Mouse (Mus musculus): ENCODE results near the gene Olfr49. TPM values are rescaled to one million over a fixed set of nuclear protein-coding genes. Genes with fewer than 3 reads are reported as not detected.

Gene Olfr49
- total and polyA plus RNA-seq, 3 experiments = not detected

GRCm38 (mm10) chr14:54260196-54260595, 24.5 kb downstream of the Olfr49 start:
- no peaks in the 10 kb centered on the region for H3K27me3 ChIP-seq (ENCODE audit: control insufficient read depth, insufficient read depth, low read length)
- TF ChIP-seq EP300 (IDR thresholded peaks at IDR 0.05; ENCODE audit: insufficient read depth, low read depth, low read length) (no peak), CTCF (IDR thresholded peaks at IDR 0.05) (no peak), POLR2A (IDR thresholded peaks at IDR 0.05; ENCODE audit: insufficient read depth, low read depth, low read length) (no peak)
- H3K9ac ChIP-seq (ENCODE audit: low read depth, low read length) = peak overlapping the region; percentile 26; the same call in 1 of the 2 replicates
- no peaks in the 10 kb centered on the region; the same call in 1 of the 2 replicates for H3K36me3 ChIP-seq (ENCODE audit: control insufficient read depth, insufficient read depth, low read length)
- intact Hi-C loops (cut with DNase I) = no loop called here
- H3K4me1 ChIP-seq (ENCODE audit: control insufficient read depth, insufficient read depth, low read length) = peaks cover 6% of the 10 kb centered on the region
- H3K27ac ChIP-seq = peak overlapping the region; percentile 94; the same call in 1 of the 2 replicates
- H3K79me2 ChIP-seq (replicated peaks; ENCODE audit: control insufficient read depth, insufficient read depth, low read length) = no peaks in the 10 kb centered on the region; the same call in none of the 2 replicates
- no peak for DNase-seq
- H3K4me3 ChIP-seq = peak overlapping the region; percentile 90
- 60% methylated on average over 2 of the region's 2 CpGs for WGBS

- Histone ChIP-seq H3K27me3 (ENCODE audit: control insufficient read depth, insufficient read depth, low read length) (no peaks in the 10 kb centered on the region), H3K27ac (peak overlapping the region; percentile 94), H3K36me3 (ENCODE audit: control insufficient read depth, insufficient read depth, low read length) (no peaks in the 10 kb centered on the region; the same call in 1 of the 2 replicates), H3K4me3 (peak overlapping the region; percentile 90), H3K4me1 (ENCODE audit: control insufficient read depth, insufficient read depth, low read length) (peaks cover 6% of the 10 kb centered on the region), H3K79me2 (replicated peaks; ENCODE audit: control insufficient read depth, insufficient read depth, low read length) (no peaks in the 10 kb centered on the region; the same call in none of the 2 replicates), H3K9ac (ENCODE audit: low read depth, low read length) (peak overlapping the region; percentile 82)
- WGBS = 15% methylated on average over 8 of the region's 8 CpGs
- no peak for DNase-seq
- TF ChIP-seq EP300 (IDR thresholded peaks at IDR 0.05; ENCODE audit: insufficient read depth, low read depth, low read length) (no peak), POLR2A (IDR thresholded peaks at IDR 0.05; ENCODE audit: insufficient read depth, low read depth, low read length) (no peak)
- intact Hi-C loops (cut with DNase I) = loop anchor here (2.0 to 10.0 kb wide), 3 partner anchors 168 to 425 kb away; partner anchors contain the start of genes 1700123O20Rik, Acin1, Mrpl52 and Prmt5
Measured at GRCm38 (mm10) chr14:54259722-54260085, 25.0 kb downstream of the Olfr49 start.

- WGBS = under 1% methylated on average over 35 of the region's 35 CpGs
- Histone ChIP-seq H3K4me3 (peak overlapping the region; percentile 90), H3K79me2 (replicated peaks; ENCODE audit: control insufficient read depth, insufficient read depth, low read length) (no peaks in the 10 kb centered on the region; the same call in none of the 2 replicates), H3K9ac (ENCODE audit: low read depth, low read length) (peak overlapping the region; percentile 82), H3K27me3 (ENCODE audit: control insufficient read depth, insufficient read depth, low read length) (no peaks in the 10 kb centered on the region), H3K27ac (peak overlapping the region; percentile 94), H3K36me3 (ENCODE audit: control insufficient read depth, insufficient read depth, low read length) (no peaks in the 10 kb centered on the region; the same call in 1 of the 2 replicates), H3K4me1 (ENCODE audit: control insufficient read depth, insufficient read depth, low read length) (peaks cover 6% of the 10 kb centered on the region)
- TF ChIP-seq EP300 (IDR thresholded peaks at IDR 0.05; ENCODE audit: insufficient read depth, low read depth, low read length) = no peak; the same call in 1 of the 2 replicates
- peak; percentile 93 for TF ChIP-seq POLR2A (IDR thresholded peaks at IDR 0.05; ENCODE audit: insufficient read depth, low read depth, low read length)
- no peak for TF ChIP-seq CTCF (IDR thresholded peaks at IDR 0.05)
- intact Hi-C loops (cut with DNase I) = loop anchor here (2.0 to 10.0 kb wide), 3 partner anchors 168 to 426 kb away; partner anchors contain the start of genes 1700123O20Rik, Acin1, Mrpl52 and Prmt5
- peak; percentile 95 to 97 for DNase-seq
Measured at GRCm38 (mm10) chr14:54259003-54259721, 25.6 kb downstream of the Olfr49 start.

GRCm38 (mm10) chr14:54258131-54258670, 26.5 kb downstream of the Olfr49 start:
- no peak overlapping the region for H3K27ac ChIP-seq
- WGBS = 64% methylated on average over 7 of the region's 7 CpGs
- intact Hi-C loops (cut with DNase I) = loop anchor here (2.0 to 10.0 kb wide), 3 partner anchors 169 to 427 kb away; partner anchors contain the start of genes 1700123O20Rik, Acin1, Mrpl52 and Prmt5
- no peak overlapping the region for H3K4me3 ChIP-seq
- H3K79me2 ChIP-seq (replicated peaks; ENCODE audit: control insufficient read depth, insufficient read depth, low read length) = no peaks in the 10 kb centered on the region; the same call in none of the 2 replicates
- peaks cover 6% of the 10 kb centered on the region for H3K4me1 ChIP-seq (ENCODE audit: control insufficient read depth, insufficient read depth, low read length)
- H3K9ac ChIP-seq (ENCODE audit: low read depth, low read length) = no peak overlapping the region
- H3K36me3 ChIP-seq (ENCODE audit: control insufficient read depth, insufficient read depth, low read length) = no peaks in the 10 kb centered on the region; the same call in 1 of the 2 replicates
- no peak for DNase-seq
- TF ChIP-seq EP300 (IDR thresholded peaks at IDR 0.05; ENCODE audit: insufficient read depth, low read depth, low read length) (no peak), POLR2A (IDR thresholded peaks at IDR 0.05; ENCODE audit: insufficient read depth, low read depth, low read length) (no peak)
- no peaks in the 10 kb centered on the region for H3K27me3 ChIP-seq (ENCODE audit: control insufficient read depth, insufficient read depth, low read length)

GRCm38 (mm10) chr14:54254670-54255202, 30.0 kb downstream of the Olfr49 start:
- TF ChIP-seq EP300 (IDR thresholded peaks at IDR 0.05; ENCODE audit: insufficient read depth, low read depth, low read length) = no peak
- TF ChIP-seq POLR2A (IDR thresholded peaks at IDR 0.05; ENCODE audit: insufficient read depth, low read depth, low read length) = 0 out of 2 replicates have a peak, but pooled peaks have one; percentile 14
- 47% methylated on average over 12 of the region's 12 CpGs for WGBS
- Histone ChIP-seq H3K27me3 (ENCODE audit: control insufficient read depth, insufficient read depth, low read length) (no peaks in the 10 kb centered on the region), H3K79me2 (replicated peaks; ENCODE audit: control insufficient read depth, insufficient read depth, low read length) (peaks cover 3% of the 10 kb centered on the region; the same call in 1 of the 2 replicates), H3K27ac (peak overlapping the region; percentile 87), H3K4me1 (ENCODE audit: control insufficient read depth, insufficient read depth, low read length) (peaks cover 3% of the 10 kb centered on the region), H3K9ac (ENCODE audit: low read depth, low read length) (no peak overlapping the region), H3K36me3 (ENCODE audit: control insufficient read depth, insufficient read depth, low read length) (0 out of 2 replicates have a peak, but pooled peaks cover 2% of the 10 kb centered on the region), H3K4me3 (peak overlapping the region; percentile 90)
- DNase-seq = no peak
- intact Hi-C loops (cut with DNase I) = loop anchor here (5.0 to 10.0 kb wide), 2 partner anchors 173 to 430 kb away; partner anchors contain the start of genes 1700123O20Rik, Acin1 and Mrpl52

Measured in heart, adult 2 months (tissue).